Mouse (Mus musculus) lung, postnatal 0 days (tissue): ENCODE measurements at regions not wholly inside any gene's neighbourhood (a gene's known extent, or its start where the extent isn't known, plus 50 kb on each side); places are given as distances from the start of the nearest gene placed in this dataset.

Experiments
- ATAC-seq: fragments of 200-750 bp; cut with Nextera tagmentation; 2 replicates; pipeline ENCODE4 v1.8.0; 2017; ENCODE audit warnings: moderate library complexity
- DNase-seq: peaks from one replicate; pipeline ENCODE4 v3.0.0-alpha.2; 2016; ENCODE audit warnings: low spot score
- H3K27ac ChIP-seq: fragments of 300-500 bp; sonication (generic); 2 replicates; pipeline ENCODE4 v1.5.1; 2014; ENCODE audit warnings: antibody characterized with exemption, mild to moderate bottlenecking, low read length, mixed read lengths
- H3K27me3 ChIP-seq: fragments of 300-500 bp; sonication (generic); replicated peaks from 2 replicates; pipeline ENCODE4 v1.6.1; 2014; ENCODE audit warnings: low read length, mixed read lengths; ENCODE audit not compliant: insufficient read depth
- H3K36me3 ChIP-seq: fragments of 300-500 bp; sonication (generic); 2 replicates; pipeline ENCODE4 v1.6.1; 2014; ENCODE audit warnings: low read length, mixed read lengths; ENCODE audit not compliant: insufficient read depth
- H3K4me1 ChIP-seq: fragments of 300-500 bp; sonication (generic); 2 replicates; pipeline ENCODE4 v1.6.1; 2014; ENCODE audit warnings: antibody characterized with exemption, low read depth, low read length, mixed read lengths; ENCODE audit not compliant: insufficient read depth
- H3K4me2 ChIP-seq: fragments of 300-500 bp; sonication (generic); replicated peaks from 2 replicates; pipeline ENCODE4 v1.6.1; 2014; ENCODE audit warnings: low read depth, mild to moderate bottlenecking, low read length, moderate library complexity, mixed read lengths
- H3K4me3 ChIP-seq: fragments of 300-500 bp; sonication (generic); 2 replicates; pipeline ENCODE4 v1.5.1; 2014; ENCODE audit warnings: low read depth, low read length
- H3K9ac ChIP-seq: fragments of 300-500 bp; sonication (generic); replicated peaks from 2 replicates; pipeline ENCODE4 v1.6.1; 2014; ENCODE audit warnings: low read depth, mild to moderate bottlenecking
- H3K9me3 ChIP-seq: fragments of 300-500 bp; sonication (generic); 2 replicates; pipeline ENCODE4 v1.6.1; 2016; ENCODE audit warnings: low read length, mixed read lengths
- CTCF ChIP-seq: IDR thresholded peaks from 2 replicates; pipeline ENCODE4 v1.5.1; 2016; ENCODE audit warnings: antibody characterized with exemption, mild to moderate bottlenecking
- EP300 ChIP-seq: IDR thresholded peaks from 2 replicates; pipeline ENCODE4 v1.6.1; 2016; ENCODE audit warnings: antibody characterized with exemption, mild to moderate bottlenecking, control low read depth
- WGBS: fragments of 180-500 bp; shearing (Covaris S2); extraction: QIAGEN DNeasy Blood & Tissue Kit; methylation state at CpG from one replicate; pipeline ENCODE4 v1.1.7; 2014; 5-methylcytosine and 5-hydroxymethylcytosine counted together

- 67% methylated on average over 4 of the region's 4 CpGs for WGBS
- H3K4me1 ChIP-seq = no peaks in the 10 kb centered on the region
- H3K9me3 ChIP-seq = no peaks in the 10 kb centered on the region
- no peak overlapping the region for H3K4me2 ChIP-seq
- no peak overlapping the region for H3K4me3 ChIP-seq
- no peaks in the 10 kb centered on the region for H3K27me3 ChIP-seq
- H3K27ac ChIP-seq = no peak overlapping the region
- TF ChIP-seq CTCF = no peak
- TF ChIP-seq EP300 = no peak
- H3K36me3 ChIP-seq = no peaks in the 10 kb centered on the region
- DNase-seq = no peak
- H3K9ac ChIP-seq = no peak overlapping the region
- no peak for ATAC-seq
These were observed 235.2 kb upstream of the Tbc1d5 start for GRCm38 (mm10) chr17:51414304-51414703.

DNA sequence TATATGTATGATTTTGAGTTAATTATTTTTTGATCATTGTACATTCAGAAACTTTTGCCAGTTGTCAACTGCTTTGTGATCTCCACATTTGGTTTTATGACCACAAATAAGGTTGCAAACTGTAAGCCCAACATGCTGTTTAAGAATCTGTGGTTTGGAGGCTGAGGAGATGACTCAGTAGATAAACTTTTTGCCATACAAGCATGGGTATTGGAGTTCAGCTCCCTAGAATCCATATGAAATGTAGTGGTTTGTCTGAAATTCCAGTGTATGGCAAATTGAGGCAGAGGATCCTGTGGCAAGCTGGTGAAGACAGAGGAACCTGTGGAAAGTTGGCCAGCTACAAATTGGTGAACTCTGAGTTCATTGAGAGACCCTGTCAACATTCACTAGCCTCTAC is 234.6 kb upstream of the Tbc1d5 start:
- Histone ChIP-seq H3K27me3 (no peaks in the 10 kb centered on the region), H3K9ac (no peak overlapping the region), H3K4me2 (no peak overlapping the region), H3K27ac (no peak overlapping the region), H3K36me3 (no peaks in the 10 kb centered on the region), H3K4me1 (no peaks in the 10 kb centered on the region), H3K9me3 (no peaks in the 10 kb centered on the region), H3K4me3 (no peak overlapping the region)
- DNase-seq (no peak), ATAC-seq (no peak)
- no peak for TF ChIP-seq EP300
- no peak for TF ChIP-seq CTCF

DNA sequence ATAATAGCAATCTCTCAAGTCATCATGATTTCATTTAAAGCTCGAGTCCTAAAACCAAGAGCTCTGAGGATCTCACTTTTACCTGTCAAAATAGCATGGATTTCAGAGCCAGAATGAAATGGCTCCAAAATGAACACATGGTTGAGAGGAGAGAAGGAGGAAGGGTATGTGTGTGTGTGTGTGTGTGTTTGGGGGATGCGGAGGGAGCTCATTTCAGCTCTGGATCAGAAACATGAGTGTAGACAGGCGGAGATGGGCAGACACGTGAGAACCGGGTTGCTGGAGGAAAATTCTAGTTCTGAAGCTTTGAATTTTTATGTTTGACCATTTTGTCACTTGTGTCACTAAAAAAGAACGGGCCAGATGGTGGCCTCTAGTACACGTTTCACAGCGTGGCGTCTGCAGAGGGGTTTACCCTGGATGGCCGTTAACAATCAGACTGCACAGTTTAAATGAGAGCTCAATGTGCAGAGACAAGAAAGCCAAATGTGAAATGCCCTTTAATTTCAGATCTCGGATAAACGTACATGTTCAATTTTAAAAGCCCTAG is 232.5 kb upstream of the Tbc1d5 start:
- no peak for ATAC-seq
- WGBS = 89% methylated on average over 12 of the region's 12 CpGs
- H3K4me1 ChIP-seq = no peaks in the 10 kb centered on the region
- H3K9ac ChIP-seq = no peak overlapping the region
- no peak for DNase-seq
- no peaks in the 10 kb centered on the region for H3K36me3 ChIP-seq
- no peaks in the 10 kb centered on the region for H3K9me3 ChIP-seq
- H3K4me2 ChIP-seq = no peak overlapping the region
- H3K27me3 ChIP-seq = no peaks in the 10 kb centered on the region
- H3K4me3 ChIP-seq = no peak overlapping the region
- H3K27ac ChIP-seq = no peak overlapping the region
- no peak for TF ChIP-seq EP300
- TF ChIP-seq CTCF = no peak

DNA sequence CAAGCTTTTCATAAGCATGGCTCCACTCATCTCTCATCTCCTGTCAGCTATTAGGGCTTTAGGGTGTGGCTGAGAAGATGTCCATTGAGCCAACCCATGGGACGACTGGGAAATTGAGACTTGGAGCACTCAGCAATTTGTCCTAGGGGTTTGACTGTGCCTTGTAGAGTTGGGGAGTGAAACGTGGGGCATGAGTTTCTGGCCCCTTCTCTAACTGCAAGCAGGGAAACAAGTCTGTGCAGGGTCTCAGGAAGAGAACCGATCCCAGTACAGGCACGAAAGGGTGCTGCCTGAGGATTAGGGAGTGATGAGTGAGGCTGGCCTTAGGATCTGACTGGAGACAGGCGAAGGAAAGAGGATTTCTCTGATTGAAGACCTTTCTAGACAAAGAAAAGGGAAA is 229.7 kb upstream of the Tbc1d5 start:
- 0 out of 2 replicates have a peak overlapping the region, but pooled peaks have one; percentile 5 for H3K4me2 ChIP-seq
- H3K27me3 ChIP-seq = no peaks in the 10 kb centered on the region
- TF ChIP-seq CTCF (no peak), EP300 (no peak)
- H3K4me1 ChIP-seq = no peaks in the 10 kb centered on the region
- no peaks in the 10 kb centered on the region for H3K9me3 ChIP-seq
- no peak for DNase-seq
- no peaks in the 10 kb centered on the region for H3K36me3 ChIP-seq
- H3K4me3 ChIP-seq = no peak overlapping the region
- ATAC-seq = no peak
- H3K9ac ChIP-seq = no peak overlapping the region
- WGBS = 38% methylated on average over 5 of the region's 5 CpGs
- no peak overlapping the region for H3K27ac ChIP-seq

DNA sequence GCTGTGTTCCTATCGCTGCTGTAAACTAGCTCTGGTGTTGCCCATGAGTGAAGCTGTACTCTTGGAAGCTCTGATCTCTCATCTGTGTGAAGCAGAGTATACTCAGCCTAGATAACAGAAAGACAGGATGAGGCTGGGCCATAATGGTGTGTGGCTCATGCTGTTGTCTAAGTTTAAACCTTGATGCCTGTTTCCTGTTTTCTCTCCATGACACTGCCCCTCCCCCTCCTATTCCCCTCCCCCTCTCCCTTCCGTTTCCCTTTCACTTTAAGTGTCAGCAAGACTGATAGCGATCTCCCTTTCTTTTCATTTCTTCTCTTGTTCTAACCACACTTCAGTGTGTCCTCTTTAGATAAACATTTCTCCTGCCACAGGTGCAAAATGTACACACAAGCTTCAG is 229.2 kb upstream of the Tbc1d5 start:
- peak; percentile 9 for DNase-seq
- H3K9me3 ChIP-seq = no peaks in the 10 kb centered on the region
- H3K27ac ChIP-seq = no peak overlapping the region
- no peaks in the 10 kb centered on the region for H3K27me3 ChIP-seq
- no peaks in the 10 kb centered on the region for H3K4me1 ChIP-seq
- H3K4me3 ChIP-seq = no peak overlapping the region
- no peaks in the 10 kb centered on the region for H3K36me3 ChIP-seq
- 0 out of 2 replicates have a peak overlapping the region, but pooled peaks have one; percentile 5 for H3K4me2 ChIP-seq
- ATAC-seq = no peak; the same call in 1 of the 2 replicates
- no peak overlapping the region for H3K9ac ChIP-seq
- 43% methylated on average over 3 of the region's 3 CpGs for WGBS
- no peak for TF ChIP-seq CTCF
- TF ChIP-seq EP300 = no peak

DNA sequence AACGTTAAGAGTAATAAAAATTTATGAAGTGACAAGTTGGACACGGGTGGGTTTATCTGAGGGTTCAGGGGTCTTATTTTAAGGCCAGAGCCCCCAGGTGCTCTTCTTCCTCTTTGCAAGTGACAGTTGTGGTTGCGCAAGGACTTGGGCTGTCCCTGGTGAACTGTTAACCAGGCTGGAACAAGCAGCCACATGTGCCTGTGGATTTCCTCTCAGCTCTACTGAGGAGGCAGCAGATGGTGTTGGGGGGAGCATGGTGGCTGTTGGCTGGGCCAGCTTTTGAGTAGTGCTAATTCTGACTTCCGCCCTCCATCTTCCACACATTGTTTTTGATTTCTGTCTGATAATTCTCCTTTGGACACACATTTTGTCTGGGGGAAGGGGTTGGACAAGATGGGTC is 227.9 kb upstream of the Tbc1d5 start:
- TF ChIP-seq CTCF (no peak), EP300 (no peak)
- DNase-seq = no peak
- H3K4me2 ChIP-seq = no peak overlapping the region
- H3K36me3 ChIP-seq = no peaks in the 10 kb centered on the region
- WGBS = 76% methylated on average over 4 of the region's 4 CpGs
- no peak for ATAC-seq
- no peak overlapping the region for H3K4me3 ChIP-seq
- no peaks in the 10 kb centered on the region for H3K4me1 ChIP-seq
- no peaks in the 10 kb centered on the region for H3K27me3 ChIP-seq
- no peak overlapping the region for H3K27ac ChIP-seq
- no peaks in the 10 kb centered on the region for H3K9me3 ChIP-seq
- no peak overlapping the region for H3K9ac ChIP-seq

DNA sequence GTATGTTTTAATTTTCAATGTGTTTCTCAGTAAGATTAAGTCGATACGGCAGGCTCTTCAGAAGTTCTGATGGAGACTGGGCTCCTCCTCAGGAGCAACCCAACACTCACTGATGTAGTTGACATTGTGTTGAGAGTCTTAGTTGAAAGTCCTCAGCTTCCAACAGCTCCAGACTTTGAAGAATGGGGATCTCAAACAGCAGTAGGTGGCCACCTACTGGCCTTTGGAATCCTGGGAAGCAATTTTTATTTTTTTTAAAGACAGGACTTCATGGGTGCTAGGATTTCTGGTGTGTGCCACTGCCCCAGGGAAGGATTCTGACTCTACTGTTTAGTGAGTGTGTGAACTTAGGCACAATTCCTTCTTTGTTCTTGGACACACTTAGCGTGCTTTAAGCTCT is 225.9 kb upstream of the Tbc1d5 start:
- Histone ChIP-seq H3K36me3 (no peaks in the 10 kb centered on the region), H3K27me3 (no peaks in the 10 kb centered on the region), H3K27ac (no peak overlapping the region), H3K4me2 (no peak overlapping the region), H3K9me3 (no peaks in the 10 kb centered on the region), H3K9ac (no peak overlapping the region), H3K4me3 (no peak overlapping the region), H3K4me1 (no peaks in the 10 kb centered on the region)
- DNase-seq (no peak), ATAC-seq (no peak)
- TF ChIP-seq EP300 (no peak), CTCF (no peak; the same call in 1 of the 2 replicates)
- WGBS = 63% methylated on average over 3 of the region's 3 CpGs
